Mouse (Mus musculus): ENCODE data around the gene Zfp182.
A peak's percentile ranks its signal among the peaks of the same experiment; 100 is the strongest.

Zfp182 gene

DNA sequence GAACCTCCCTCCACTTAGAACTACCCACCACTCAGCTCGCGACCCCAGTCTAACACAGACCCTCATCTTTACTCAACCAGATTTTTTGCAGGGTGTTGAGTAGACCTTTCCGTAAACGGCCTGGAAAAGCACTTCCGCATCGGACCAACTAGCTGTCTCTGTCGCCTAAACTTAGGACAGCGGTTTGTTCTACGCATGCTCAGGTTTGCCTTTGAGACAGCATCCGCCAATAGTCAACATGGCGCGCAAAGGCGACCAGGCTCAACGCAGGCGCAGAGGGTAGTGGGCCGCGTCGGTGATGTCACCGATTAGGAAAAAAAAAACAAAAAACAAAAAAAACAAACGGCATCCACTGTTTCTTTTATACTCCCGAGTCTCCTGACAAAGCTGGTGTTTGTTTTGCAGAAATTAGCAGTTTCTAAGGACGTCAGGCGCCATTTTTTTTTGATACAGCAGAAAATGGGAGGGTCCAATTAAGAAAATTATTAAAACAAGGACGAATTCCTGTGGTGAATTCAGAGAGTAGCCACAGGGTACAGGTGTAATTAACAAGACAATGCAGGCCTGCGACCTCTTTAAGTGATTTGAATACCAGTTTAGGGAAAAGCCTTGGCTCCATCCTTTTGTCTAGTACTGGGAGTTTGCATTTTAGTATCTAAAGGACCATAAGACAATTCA, at the start of gene Zfp182:
Zfp182 (minus strand) TSS at position 451 of the 678 bp plus-strand sequence.
- DNase-seq = peak; percentile 58 to 75

GRCm38 (mm10) chrX:21089867-21090239, 27.7 kb upstream of the Zfp182 start:
- DNase-seq = no peak

DNA sequence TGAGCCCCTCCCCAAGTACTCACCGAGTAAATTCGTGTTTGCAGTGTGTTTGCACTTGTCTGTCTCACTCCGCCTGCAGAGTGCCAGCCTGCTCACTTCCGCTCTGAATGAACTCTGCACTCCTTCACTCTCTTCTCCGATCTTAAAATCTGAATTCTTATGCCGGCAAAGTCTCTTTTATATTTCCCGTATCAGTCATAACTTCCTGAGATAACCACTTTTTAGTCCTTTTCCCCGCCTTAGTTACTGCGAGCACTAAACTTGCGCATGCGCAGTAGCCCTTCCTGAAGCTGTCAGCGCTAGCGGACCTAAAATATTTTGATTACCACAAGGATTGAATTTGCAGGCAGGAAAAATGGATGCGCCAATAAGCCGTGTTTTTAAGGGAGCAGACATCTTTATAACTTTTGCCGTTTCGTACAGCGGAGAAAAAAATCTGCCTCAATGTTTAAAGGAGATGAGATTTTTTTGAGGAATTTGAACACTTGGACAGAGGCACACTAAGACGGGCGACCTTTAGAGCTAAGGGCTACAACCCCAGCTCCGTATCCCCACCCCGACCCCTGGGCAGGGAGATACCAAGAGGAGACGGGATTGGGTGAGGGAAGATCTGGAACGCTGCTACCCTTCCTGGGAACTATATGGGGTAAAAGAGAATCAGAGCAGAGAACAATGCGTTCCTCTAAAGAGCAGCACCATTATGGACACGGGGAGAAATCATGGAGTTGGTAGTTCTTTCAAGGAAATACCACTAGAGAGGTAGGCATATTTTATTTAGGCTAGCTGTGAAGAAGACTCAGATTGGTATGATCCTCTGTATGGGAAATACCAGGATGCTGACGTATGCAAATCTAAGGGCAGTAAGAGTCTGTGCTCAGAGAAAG, 27.1 kb upstream of the Zfp182 start, which contains the start of gene Zfp300:
Zfp300 (minus strand) TSS at position 545 of the 884 bp plus-strand sequence.
- peak; percentile 18 to 45 for DNase-seq

- no peak for DNase-seq
These were observed 26.5 kb upstream of the Zfp182 start for GRCm38 (mm10) chrX:21088645-21088982.

DNA sequence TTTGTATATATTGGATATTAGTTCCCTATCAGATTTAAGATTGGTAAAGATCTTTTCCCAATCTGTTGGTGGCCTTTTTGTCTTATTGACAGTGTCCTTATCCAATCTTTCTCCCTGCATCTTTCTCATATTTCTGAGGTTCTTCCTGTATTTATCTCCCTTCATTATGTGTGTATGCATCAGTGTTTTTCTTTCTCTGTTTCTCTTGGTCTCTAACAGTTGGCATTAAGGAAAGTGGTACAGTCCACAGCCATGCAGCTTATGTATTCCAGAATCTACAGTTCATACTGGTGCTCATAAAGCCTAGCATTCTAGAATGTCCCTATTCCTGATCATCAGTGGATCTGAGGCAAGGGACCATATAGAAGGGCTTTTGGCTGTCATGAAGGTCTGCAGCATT, 6.0 kb upstream of the Zfp182 start, which contains the start of gene Spaca5:
Spaca5 (plus strand) TSS at position 301 of the 400 bp plus-strand sequence.
- DNase-seq = no peak

DNA sequence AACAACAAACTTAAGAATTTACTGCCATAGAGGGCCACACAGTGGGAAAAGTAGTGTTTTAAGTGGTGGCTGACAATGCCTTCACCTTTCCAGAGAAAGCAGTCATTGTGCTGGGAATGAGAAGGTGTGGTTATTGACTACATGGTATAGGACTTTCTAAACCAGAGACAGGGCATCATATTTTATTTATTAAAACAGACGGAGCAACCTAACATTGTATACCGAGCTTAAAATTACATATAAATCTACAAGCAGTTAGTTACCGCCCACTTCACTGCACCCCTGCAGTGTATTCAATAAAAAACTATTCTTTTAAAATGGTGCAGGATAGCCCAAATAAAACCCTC, 401 bp upstream of the Zfp182 start:
- no peak for DNase-seq

DNA sequence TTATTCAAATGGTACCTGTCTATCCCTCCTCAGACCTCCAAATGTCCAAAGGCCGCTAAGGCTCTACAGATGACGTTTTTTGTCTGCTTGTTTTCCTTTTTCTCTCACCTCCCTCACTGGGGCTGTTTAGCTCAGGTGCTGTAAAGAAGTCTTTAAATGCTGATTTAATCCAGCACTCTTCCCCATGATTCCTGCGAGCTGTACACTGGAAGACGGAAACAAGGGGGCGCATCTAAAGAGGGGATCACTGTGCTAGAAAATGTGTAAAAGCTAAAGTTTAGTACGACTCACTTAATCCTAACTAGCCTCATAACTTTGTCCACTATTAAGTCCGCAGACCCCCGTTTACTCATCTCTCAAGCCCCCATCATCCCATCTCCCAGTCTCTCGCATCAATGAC, 656 bp downstream of the Zfp182 start:
- no peak for DNase-seq

GRCm38 (mm10) chrX:20980901-20981300, 81.2 kb downstream of the Zfp182 start:
- no peak for DNase-seq

Data from thymus, adult 18-20 months (tissue).